Mouse (Mus musculus) olfactory bulb, adult 2 months (tissue): Measurements from ENCODE around the gene Cdh20.

Experiments used
- CTCF ChIP-seq: fragments of 200-500 bp; IDR thresholded peaks from 2 replicates; pipeline ENCODE4 v1.5.1; 2012; ENCODE audit warnings: low read depth, mild to moderate bottlenecking, low read length, moderate library complexity; ENCODE audit not compliant: insufficient read depth
- POLR2A ChIP-seq: fragments of 200-500 bp; IDR thresholded peaks from 2 replicates; pipeline ENCODE4 v1.6.1; 2012; ENCODE audit warnings: mild to moderate bottlenecking, low read depth, low read length, moderate library complexity; ENCODE audit not compliant: insufficient read depth

- TF ChIP-seq CTCF (no peak), POLR2A (no peak)
Measured at GRCm38 (mm10) chr1:104848920-104849272, 80.6 kb downstream of the Cdh20 start.
